Mouse (Mus musculus) forebrain, embryonic 12.5 days (tissue): ENCODE results near the gene Klri2. TPM values are rescaled to one million over a fixed set of nuclear protein-coding genes. Genes with fewer than 3 reads are reported as not detected.
"Not testable (repeated sequence)": the region's sequence is repeated elsewhere in the genome, so short reads cannot be mapped to it uniquely, and the experiment has no call there.

ENCODE experiments used
- ATAC-seq: fragments of 200-750 bp; cut with Nextera tagmentation; 2 replicates; pipeline ENCODE4 v1.8.0; 2017; ENCODE audit warnings: moderate TSS enrichment; ENCODE audit not compliant: low FRiP score
- H3K27ac ChIP-seq: fragments of 300-500 bp; sonication (generic); 2 replicates; pipeline ENCODE4 v1.5.1; 2016; ENCODE audit warnings: mild to moderate bottlenecking
- H3K27me3 ChIP-seq: fragments of 300-500 bp; sonication (generic); 2 replicates; pipeline ENCODE4 v1.6.1; 2016; ENCODE audit warnings: mild to moderate bottlenecking
- H3K36me3 ChIP-seq: fragments of 300-500 bp; sonication (generic); replicated peaks from 2 replicates; pipeline ENCODE4 v1.6.1; 2016; ENCODE audit warnings: mild to moderate bottlenecking
- H3K4me1 ChIP-seq: fragments of 300-500 bp; sonication (generic); 2 replicates; pipeline ENCODE4 v1.6.1; 2016
- H3K4me2 ChIP-seq: fragments of 300-500 bp; sonication (generic); 2 replicates; pipeline ENCODE4 v1.6.1; 2016; ENCODE audit warnings: mild to moderate bottlenecking, moderate library complexity
- H3K4me3 ChIP-seq: fragments of 300-500 bp; sonication (generic); replicated peaks from 2 replicates; pipeline ENCODE4 v1.5.1; 2016; ENCODE audit warnings: mild to moderate bottlenecking
- H3K9ac ChIP-seq: fragments of 300-500 bp; sonication (generic); 2 replicates; pipeline ENCODE4 v1.6.1; 2016; ENCODE audit warnings: mild to moderate bottlenecking
- H3K9me3 ChIP-seq: fragments of 300-500 bp; sonication (generic); 2 replicates; pipeline ENCODE4 v1.6.1; 2016
- WGBS: fragments of 180-500 bp; shearing (Covaris S2); methylation state at CpG from one replicate; pipeline ENCODE4 v1.1.7; 2016; 5-methylcytosine and 5-hydroxymethylcytosine counted together
- polyA plus RNA-seq: library from polyadenylated mRNA; unstranded; fragments of >200 nt; fragmentation: Nextera tagmentation; extraction: Ambion mirVana; gene quantifications from 2 replicates; pipeline ENCODE4 v1.2.1, GENCODE M21; 2016

Klri2 gene
- not detected in 2 replicates for polyA plus RNA-seq

- WGBS: 68% methylated on average over 2 of the region's 2 CpGs
- Histone ChIP-seq H3K4me2 (no peak within 1 kb of the TSS), H3K9ac (no peak within 1 kb of the TSS), H3K27me3 (no peaks in the 10 kb centered on the region), H3K9me3 (no peaks in the 10 kb centered on the region; the same call in 1 of the 2 replicates), H3K27ac (no peak within 1 kb of the TSS), H3K4me1 (no peaks in the 10 kb centered on the region), H3K4me3 (no peak within 1 kb of the TSS), H3K36me3 (no peaks in the 10 kb centered on the region)
- ATAC-seq: no peak
Observed at GRCm38 (mm10) chr6:129740069-129740721, at the start of gene Klri2. Gene Klri2, minus strand, starts transcription at chr6:129740484.

GRCm38 (mm10) chr6:129784170-129784569 is 43.9 kb upstream of the Klri2 start, which contains the start of gene Gm156:
Gene Gm156, minus strand, starts transcription at chr6:129784270.
- not testable (repeated sequence) for H3K9ac ChIP-seq, H3K4me3 ChIP-seq, H3K4me1 ChIP-seq, ATAC-seq, H3K9me3 ChIP-seq, H3K4me2 ChIP-seq, H3K27ac ChIP-seq, H3K27me3 ChIP-seq, H3K36me3 ChIP-seq
- WGBS: 85% methylated on average over 3 of the region's 3 CpGs

- H3K4me1 ChIP-seq: no peaks in the 10 kb centered on the region
- WGBS: 87% methylated on average over 3 of the region's 3 CpGs
Observed at GRCm38 (mm10) chr6:129747654-129748032, 7.4 kb upstream of the Klri2 start.

GRCm38 (mm10) chr6:129747016-129747653 is 6.9 kb upstream of the Klri2 start:
- ATAC-seq: no peak
- H3K27ac ChIP-seq: no peak overlapping the region
- peaks cover 4% of the 10 kb centered on the region; the same call in 1 of the 2 replicates for H3K9me3 ChIP-seq
- 89% methylated on average over 4 of the region's 4 CpGs for WGBS
- H3K4me1 ChIP-seq: no peaks in the 10 kb centered on the region
- no peak overlapping the region for H3K4me2 ChIP-seq
- no peaks in the 10 kb centered on the region for H3K36me3 ChIP-seq
- no peak overlapping the region for H3K4me3 ChIP-seq
- H3K27me3 ChIP-seq: no peaks in the 10 kb centered on the region
- no peak overlapping the region for H3K9ac ChIP-seq

More at GRCm38 (mm10) chr6:129747654-129748032, 7.4 kb upstream of the Klri2 start:
- H3K36me3 ChIP-seq: no peaks in the 10 kb centered on the region
- no peaks in the 10 kb centered on the region for H3K27me3 ChIP-seq
- no peak overlapping the region for H3K27ac ChIP-seq
- H3K9me3 ChIP-seq: peaks cover 4% of the 10 kb centered on the region; the same call in 1 of the 2 replicates
- no peak for ATAC-seq
- no peak overlapping the region for H3K9ac ChIP-seq
- H3K4me2 ChIP-seq: no peak overlapping the region
- no peak overlapping the region for H3K4me3 ChIP-seq

- no peak overlapping the region for H3K4me2 ChIP-seq
- no peak for ATAC-seq
- no peak overlapping the region for H3K9ac ChIP-seq
- H3K27ac ChIP-seq: no peak overlapping the region
- H3K27me3 ChIP-seq: no peaks in the 10 kb centered on the region
- H3K36me3 ChIP-seq: no peaks in the 10 kb centered on the region
- no peak overlapping the region for H3K4me3 ChIP-seq
- H3K4me1 ChIP-seq: no peaks in the 10 kb centered on the region
- H3K9me3 ChIP-seq: peaks cover 4% of the 10 kb centered on the region
- 64% methylated on average over 3 of the region's 3 CpGs for WGBS
Observed at GRCm38 (mm10) chr6:129746151-129746550, 5.9 kb upstream of the Klri2 start.

GRCm38 (mm10) chr6:129736414-129736813 is 3.9 kb downstream of the Klri2 start:
- Histone ChIP-seq H3K4me3 (no peak overlapping the region), H3K27ac (no peak overlapping the region), H3K9me3 (no peaks in the 10 kb centered on the region; the same call in 1 of the 2 replicates), H3K4me2 (no peak overlapping the region), H3K4me1 (no peaks in the 10 kb centered on the region), H3K27me3 (no peaks in the 10 kb centered on the region), H3K9ac (no peak overlapping the region), H3K36me3 (no peaks in the 10 kb centered on the region)
- no peak for ATAC-seq

- H3K4me2 ChIP-seq: no peak overlapping the region
- ATAC-seq: no peak
- no peak overlapping the region for H3K9ac ChIP-seq
Observed at GRCm38 (mm10) chr6:129727237-129727636, 13.0 kb downstream of the Klri2 start.

GRCm38 (mm10) chr6:129721390-129721789 is 18.9 kb downstream of the Klri2 start:
- H3K27ac ChIP-seq: no peak overlapping the region
- no peaks in the 10 kb centered on the region for H3K36me3 ChIP-seq
- no peaks in the 10 kb centered on the region for H3K4me1 ChIP-seq
- H3K4me2 ChIP-seq: no peak overlapping the region
- WGBS: 77% methylated on average over 1 of the region's 1 CpGs
- ATAC-seq: no peak
- H3K9ac ChIP-seq: no peak overlapping the region
- no peaks in the 10 kb centered on the region for H3K9me3 ChIP-seq
- H3K27me3 ChIP-seq: no peaks in the 10 kb centered on the region
- no peak overlapping the region for H3K4me3 ChIP-seq

More at GRCm38 (mm10) chr6:129727237-129727636, 13.0 kb downstream of the Klri2 start:
- Histone ChIP-seq H3K36me3 (no peaks in the 10 kb centered on the region), H3K4me3 (no peak overlapping the region), H3K9me3 (no peaks in the 10 kb centered on the region), H3K27ac (no peak overlapping the region), H3K4me1 (no peaks in the 10 kb centered on the region), H3K27me3 (no peaks in the 10 kb centered on the region)
- WGBS: 87% methylated on average over 1 of the region's 1 CpGs

- Histone ChIP-seq H3K4me1 (no peaks in the 10 kb centered on the region), H3K27ac (no peak overlapping the region), H3K4me3 (no peak overlapping the region), H3K9me3 (no peaks in the 10 kb centered on the region), H3K4me2 (no peak overlapping the region), H3K36me3 (no peaks in the 10 kb centered on the region), H3K27me3 (no peaks in the 10 kb centered on the region), H3K9ac (no peak overlapping the region)
- WGBS: 25% methylated on average over 3 of the region's 3 CpGs
- ATAC-seq: no peak
Observed at GRCm38 (mm10) chr6:129720487-129720886, 19.8 kb downstream of the Klri2 start.

- Histone ChIP-seq H3K4me1 (no peaks in the 10 kb centered on the region), H3K9ac (no peak within 1 kb of the TSS), H3K27me3 (no peaks in the 10 kb centered on the region), H3K4me3 (no peak within 1 kb of the TSS), H3K9me3 (no peaks in the 10 kb centered on the region), H3K36me3 (no peaks in the 10 kb centered on the region), H3K27ac (no peak within 1 kb of the TSS), H3K4me2 (no peak within 1 kb of the TSS)
- ATAC-seq: no peak
- 95% methylated on average over 4 of the region's 4 CpGs for WGBS
Observed at GRCm38 (mm10) chr6:129717032-129717431, 23.3 kb downstream of the Klri2 start, which contains the start of gene Klri1. Gene Klri1, minus strand, starts transcription at chr6:129717132.

GRCm38 (mm10) chr6:129713566-129713965 is 26.7 kb downstream of the Klri2 start:
- no peak for ATAC-seq
- Histone ChIP-seq H3K9me3 (no peaks in the 10 kb centered on the region), H3K4me1 (no peaks in the 10 kb centered on the region), H3K27ac (no peak overlapping the region), H3K4me2 (no peak overlapping the region), H3K36me3 (no peaks in the 10 kb centered on the region), H3K27me3 (no peaks in the 10 kb centered on the region), H3K9ac (no peak overlapping the region), H3K4me3 (no peak overlapping the region)
- WGBS: 50% methylated on average over 1 of the region's 1 CpGs

- not testable (repeated sequence) for H3K36me3 ChIP-seq, H3K4me2 ChIP-seq, H3K27ac ChIP-seq, ATAC-seq, H3K9ac ChIP-seq, H3K4me1 ChIP-seq, H3K4me3 ChIP-seq, H3K27me3 ChIP-seq, H3K9me3 ChIP-seq
- 79% methylated on average over 10 of the region's 10 CpGs for whole genome bisulfite sequencing
Observed at GRCm38 (mm10) chr6:129691436-129691835, 48.8 kb downstream of the Klri2 start.

- Histone ChIP-seq H3K4me1 (no peaks in the 10 kb centered on the region), H3K4me3 (no peak overlapping the region), H3K9ac (no peak overlapping the region), H3K4me2 (no peak overlapping the region), H3K36me3 (no peaks in the 10 kb centered on the region), H3K27ac (no peak overlapping the region), H3K27me3 (no peaks in the 10 kb centered on the region), H3K9me3 (no peaks in the 10 kb centered on the region)
- ATAC-seq: no peak
- WGBS: 67% methylated on average over 1 of the region's 1 CpGs
Observed at GRCm38 (mm10) chr6:129680379-129680778, 59.9 kb downstream of the Klri2 start.
